Mouse (Mus musculus): ENCODE data around the gene Zdhhc24.
"Not testable (repeated sequence)": the region's sequence is repeated elsewhere in the genome, so short reads cannot be mapped to it uniquely, and the experiment has no call there.

The Zdhhc24 gene

GRCm38 (mm10) chr19:4878405-4879323 lies at the start of gene Zdhhc24:
Zdhhc24 (plus strand) TSS chr19:4878668.
- DNase-seq (ENCODE audit: low spot score) = peak; percentile 91

DNA sequence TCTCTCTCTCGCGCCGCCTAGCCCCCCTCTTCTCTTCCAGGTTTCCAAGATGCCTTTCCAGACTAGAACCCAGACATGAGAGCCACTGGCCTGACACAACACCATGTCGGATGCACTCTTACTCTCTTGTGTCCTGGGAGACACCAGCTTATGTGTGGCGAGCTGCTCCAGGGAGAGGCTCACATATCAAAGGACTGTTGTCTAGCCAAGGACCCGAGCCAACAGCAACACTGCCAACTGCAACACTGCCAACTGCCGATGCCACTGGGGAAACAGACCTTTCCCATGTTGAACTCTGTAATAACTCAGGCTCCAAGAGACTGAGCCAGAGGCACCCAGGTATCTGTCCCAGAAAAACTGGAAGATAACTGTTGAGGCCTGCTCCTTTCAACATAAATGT lies 49.3 kb upstream of the Zdhhc24 start:
- no peak for DNase-seq (ENCODE audit: low spot score)

DNA sequence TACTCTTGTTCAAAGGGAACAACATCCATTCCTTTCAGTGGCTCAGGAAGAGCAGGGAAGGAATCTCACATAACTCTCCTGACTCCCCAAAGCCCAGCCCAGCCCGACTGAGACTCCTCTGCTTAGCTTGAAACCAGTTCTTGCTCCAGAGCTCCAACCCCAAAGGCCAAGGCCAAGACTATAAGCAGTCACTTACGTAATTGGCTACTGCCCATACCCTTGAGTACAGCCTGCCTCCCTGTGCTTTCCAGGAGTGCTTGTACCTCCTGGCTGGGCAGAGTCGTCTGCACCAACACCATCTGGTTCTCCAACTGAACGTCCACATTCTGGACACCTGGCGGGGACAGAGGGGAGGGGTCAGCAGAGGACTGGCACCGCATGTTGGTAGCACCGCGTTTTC lies 44.5 kb upstream of the Zdhhc24 start:
- no peak for DNase-seq (ENCODE audit: low spot score)

DNA sequence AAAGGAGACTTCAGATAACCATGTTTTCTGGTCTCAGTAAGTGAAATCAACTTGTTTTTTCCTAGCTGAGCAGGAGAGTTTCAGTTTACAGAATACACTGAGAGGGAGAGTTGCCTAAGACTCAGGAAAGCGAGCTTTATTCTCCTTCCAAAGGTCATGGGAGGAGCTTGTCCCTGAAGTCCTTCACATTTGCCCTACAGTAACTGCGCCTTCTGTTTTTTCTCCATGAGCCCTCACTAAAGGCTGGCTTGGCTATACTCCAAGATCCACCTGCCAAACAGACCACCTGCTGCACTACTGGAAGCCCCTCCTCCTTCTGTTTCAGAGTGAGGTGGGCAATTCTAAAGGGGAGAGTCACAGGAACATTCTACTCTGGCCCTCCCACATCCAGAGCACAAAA lies 42.4 kb upstream of the Zdhhc24 start:
- no peak for DNase-seq (ENCODE audit: low spot score)

GRCm38 (mm10) chr19:4837049-4837448 lies 41.4 kb upstream of the Zdhhc24 start:
- DNase-seq (ENCODE audit: low spot score) = no peak

- DNase-seq (ENCODE audit: low spot score) = no peak
Observed at GRCm38 (mm10) chr19:4838526-4839140, 39.8 kb upstream of the Zdhhc24 start.

- DNase-seq (ENCODE audit: low spot score) = peak; percentile 97
Observed at GRCm38 (mm10) chr19:4839149-4839548, 39.3 kb upstream of the Zdhhc24 start, which contains the start of the genes Ccs and Ccdc87. Ccs (minus strand) TSS chr19:4839332. Ccdc87 (plus strand) TSS chr19:4839366.

- DNase-seq (ENCODE audit: low spot score) = no peak
Observed at GRCm38 (mm10) chr19:4840848-4841247, 37.6 kb upstream of the Zdhhc24 start.

- DNase-seq (ENCODE audit: low spot score) = peak; percentile 6
Observed at GRCm38 (mm10) chr19:4842611-4843010, 35.9 kb upstream of the Zdhhc24 start.

- DNase-seq (ENCODE audit: low spot score) = no peak
Observed at GRCm38 (mm10) chr19:4845846-4846245, 32.6 kb upstream of the Zdhhc24 start.

GRCm38 (mm10) chr19:4847490-4847889 lies 31.0 kb upstream of the Zdhhc24 start:
- DNase-seq (ENCODE audit: low spot score) = peak; percentile 37

DNA sequence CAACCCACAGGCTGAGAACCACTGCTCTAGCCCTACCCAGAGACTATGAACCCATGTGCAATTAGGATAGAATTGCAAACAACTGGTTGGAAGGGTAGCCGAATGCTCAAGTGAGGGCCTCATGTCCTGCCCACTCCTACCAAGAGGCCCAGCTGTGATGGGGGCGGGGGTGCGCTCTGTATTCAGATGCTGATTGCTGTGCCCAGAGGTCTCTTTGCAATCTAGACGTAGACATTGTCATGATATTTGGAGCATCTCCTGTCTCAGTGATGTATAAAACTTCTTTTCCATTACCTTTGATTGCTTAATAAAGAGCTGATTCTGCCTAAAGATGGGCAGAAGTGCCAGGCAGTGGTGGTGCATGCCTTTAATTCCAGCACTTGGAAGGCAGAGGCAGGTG lies 28.7 kb upstream of the Zdhhc24 start:
- DNase-seq (ENCODE audit: low spot score) = no peak

DNA sequence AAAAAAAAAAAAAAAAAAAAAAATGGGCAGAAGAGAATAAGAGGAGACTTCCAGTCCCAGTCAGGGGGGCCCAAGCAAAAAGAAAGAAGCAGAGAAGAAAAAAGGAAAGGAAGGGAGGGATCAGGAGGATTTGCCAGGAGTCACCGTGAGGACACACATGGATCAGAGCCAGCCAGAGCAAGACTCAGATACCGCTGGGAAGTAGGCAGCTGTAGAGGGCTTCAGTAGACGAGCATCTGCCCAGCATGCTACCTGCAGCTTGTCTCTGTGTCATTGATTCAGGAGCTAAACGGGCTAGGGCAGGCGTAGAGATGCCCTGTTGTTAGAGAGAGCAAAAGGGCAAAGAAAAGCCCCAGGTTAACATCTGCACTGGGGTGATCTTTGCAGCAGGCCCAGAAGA lies 28.2 kb upstream of the Zdhhc24 start:
- no peak for DNase-seq (ENCODE audit: low spot score)

DNA sequence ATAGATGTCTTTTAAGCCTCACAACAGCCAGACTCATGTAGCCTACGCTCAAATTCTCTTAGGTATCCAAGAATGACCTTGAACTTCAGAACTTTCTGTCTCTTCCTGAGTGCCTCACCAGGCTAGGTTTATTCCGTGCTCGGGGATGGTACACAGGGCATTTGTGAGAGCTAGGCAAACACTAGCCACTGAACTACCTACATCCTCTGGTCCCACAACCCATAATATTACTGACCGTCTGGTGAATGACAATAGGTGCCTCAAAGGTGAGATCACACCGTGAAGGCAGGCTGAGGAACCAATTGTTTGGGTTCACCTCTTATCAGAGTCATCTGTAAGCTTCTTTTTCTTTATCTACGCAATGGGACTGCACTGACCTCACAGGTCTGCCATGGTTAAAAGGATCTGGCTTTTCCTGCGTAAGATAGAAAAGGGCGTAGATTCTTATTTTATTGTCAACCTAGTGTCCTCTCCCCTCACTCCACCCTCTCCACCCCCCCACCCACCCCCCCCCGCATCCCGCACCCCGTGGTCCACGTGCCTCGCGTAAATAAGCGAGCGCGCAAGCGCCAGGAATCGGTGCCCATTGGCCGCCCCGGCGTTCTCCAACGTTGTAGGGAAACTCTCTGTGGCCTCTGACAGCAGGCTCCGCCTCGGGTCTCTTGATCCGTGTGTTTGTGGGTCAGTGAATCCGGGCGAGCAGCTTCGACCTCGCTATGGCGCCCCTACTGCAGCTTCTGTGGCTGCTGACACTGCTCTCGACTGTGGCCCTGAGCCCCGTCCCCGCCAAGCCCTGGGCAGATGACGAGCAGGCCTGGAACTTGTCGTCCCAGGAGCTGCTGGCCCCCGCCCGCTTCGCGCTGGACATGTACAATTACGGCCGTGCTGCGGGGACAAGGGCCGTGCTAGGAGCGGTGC lies 23.7 kb upstream of the Zdhhc24 start, which contains the start of gene Ctsf:
Gene Ctsf, plus strand, starts transcription at position 579 of the 918 bp plus-strand sequence.
- peak; percentile 12 for DNase-seq (ENCODE audit: low spot score)

- no peak for DNase-seq (ENCODE audit: low spot score)
Observed at GRCm38 (mm10) chr19:4855470-4855820, 23.0 kb upstream of the Zdhhc24 start.

- no peak for DNase-seq (ENCODE audit: low spot score)
Observed at GRCm38 (mm10) chr19:4855951-4856350, 22.5 kb upstream of the Zdhhc24 start.

DNA sequence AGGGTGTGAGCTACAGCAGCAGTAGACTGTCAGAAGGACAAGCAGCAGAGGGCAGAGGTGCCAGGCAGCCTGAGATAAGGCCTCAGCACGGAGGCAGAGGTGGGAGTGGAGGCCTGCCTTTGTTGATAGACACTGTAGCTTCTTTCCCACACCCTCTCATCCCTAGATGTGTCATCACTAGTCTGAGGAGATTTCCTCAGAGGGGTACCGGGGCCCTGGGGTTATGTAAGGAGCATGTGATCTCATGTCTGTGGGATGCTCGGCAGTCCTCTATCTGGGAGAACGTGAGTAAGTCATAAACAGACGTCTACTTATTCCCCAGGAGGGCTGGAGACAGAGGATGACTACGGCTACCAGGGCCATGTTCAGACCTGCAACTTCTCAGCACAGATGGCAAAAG lies 19.4 kb upstream of the Zdhhc24 start:
- DNase-seq (ENCODE audit: low spot score) = no peak

DNA sequence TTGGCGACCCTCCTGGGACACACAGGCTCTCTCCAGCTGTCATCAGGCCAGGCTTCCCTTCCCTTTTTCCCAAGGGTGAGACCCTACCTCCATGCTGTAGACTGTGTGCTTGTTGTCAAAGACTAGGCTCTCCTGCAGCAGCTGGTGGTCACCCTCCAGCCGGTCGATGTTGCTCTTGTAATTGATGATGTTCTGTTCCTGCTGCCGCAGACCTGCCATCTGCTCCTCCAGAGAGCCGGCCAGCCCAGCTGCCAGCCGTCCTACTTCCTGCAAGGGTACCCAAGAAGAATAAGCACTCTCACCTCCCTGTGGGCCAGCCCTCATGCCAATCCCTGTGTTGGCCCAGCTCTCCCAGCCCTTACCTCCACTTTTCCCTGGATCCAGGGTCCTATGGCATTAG lies 15.4 kb upstream of the Zdhhc24 start:
- DNase-seq (ENCODE audit: low spot score) = no peak

DNA sequence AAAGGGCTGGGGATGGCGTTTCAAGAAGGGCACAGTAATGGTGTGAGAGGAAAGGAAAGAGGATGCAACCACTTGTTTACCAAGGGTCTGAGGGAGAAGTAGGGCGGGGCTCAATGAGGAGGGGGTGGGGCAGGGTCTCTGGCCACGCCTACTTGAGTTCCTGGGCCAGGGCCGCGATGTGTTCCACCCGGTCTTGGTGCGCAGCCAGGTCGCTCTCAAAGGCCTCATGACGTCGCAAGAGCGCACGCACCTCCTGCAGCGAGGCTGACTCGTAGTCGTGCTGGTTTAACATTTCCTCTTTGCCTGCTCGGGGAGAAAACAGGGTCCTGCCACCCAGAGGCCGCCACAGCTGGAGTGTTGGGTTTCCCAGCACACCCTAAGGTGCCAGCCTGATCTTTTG lies 13.3 kb upstream of the Zdhhc24 start:
- peak; percentile 47 for DNase-seq (ENCODE audit: low spot score)

GRCm38 (mm10) chr19:4874613-4875012 lies 3.9 kb upstream of the Zdhhc24 start:
- DNase-seq (ENCODE audit: low spot score) = not testable (repeated sequence)

DNA sequence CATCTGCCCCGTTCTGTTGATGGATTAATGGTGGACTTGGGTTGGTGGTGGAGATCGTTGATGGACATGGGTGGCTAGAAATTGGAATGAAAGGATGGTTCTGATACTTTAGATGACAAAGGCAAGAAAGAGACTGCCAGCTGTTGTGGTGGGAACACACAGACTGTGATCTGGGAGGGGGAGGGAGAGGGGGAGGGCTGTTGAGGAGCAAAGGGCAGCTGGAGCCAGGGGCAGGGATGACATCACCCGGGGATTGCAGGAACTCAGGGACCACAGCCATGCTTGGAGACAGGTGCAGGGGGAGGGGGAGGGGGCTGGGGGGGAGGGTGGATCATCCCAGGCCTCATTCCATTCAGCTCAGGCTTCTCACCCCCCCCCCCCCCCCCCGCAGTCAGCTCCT lies 2.2 kb upstream of the Zdhhc24 start:
- no peak for DNase-seq (ENCODE audit: low spot score)

- no peak for DNase-seq (ENCODE audit: low spot score)
Observed at GRCm38 (mm10) chr19:4876755-4877154, 1.7 kb upstream of the Zdhhc24 start.
